Mouse (Mus musculus) thymus, postnatal 4 days (tissue): Measurements from ENCODE around the gene Rdh16f1.
"Not testable (repeated sequence)": the region's sequence is repeated elsewhere in the genome, so short reads cannot be mapped to it uniquely, and the experiment has no call there.

ENCODE experiments used
- DNase-seq: peaks from one replicate; pipeline ENCODE4 v3.0.0; 2021

The Rdh16f1 gene

GRCm38 (mm10) chr10:127835292-127835691 lies 75.7 kb downstream of the Rdh16f1 start:
- DNase-seq: no peak

GRCm38 (mm10) chr10:127837793-127838192 lies 78.2 kb downstream of the Rdh16f1 start:
- not testable (repeated sequence) for DNase-seq

GRCm38 (mm10) chr10:127838539-127838938 lies 79.0 kb downstream of the Rdh16f1 start:
- no peak for DNase-seq

GRCm38 (mm10) chr10:127840776-127841175 lies 81.2 kb downstream of the Rdh16f1 start:
- no peak for DNase-seq
